Mouse (Mus musculus) hindbrain, embryonic 14.5 days (tissue): ENCODE measurements around the gene Il12b. TPM values are rescaled to one million over a fixed set of nuclear protein-coding genes. Genes with fewer than 3 reads are reported as not detected.

Source experiments
- ATAC-seq: fragments of 200-750 bp; cut with Nextera tagmentation; 2 replicates; pipeline ENCODE4 v1.8.0; 2017; ENCODE audit warnings: moderate number of reproducible peaks, mild to moderate bottlenecking, moderate TSS enrichment, moderate library complexity; ENCODE audit not compliant: low FRiP score
- DNase-seq: peaks from one replicate; pipeline ENCODE4 v3.0.0-alpha.2; 2015; ENCODE audit warnings: low spot score
- H3K27ac ChIP-seq: fragments of 300-500 bp; sonication (generic); 2 replicates; pipeline ENCODE4 v1.5.1; 2014; ENCODE audit warnings: mild to moderate bottlenecking, moderate library complexity
- H3K27me3 ChIP-seq: fragments of 300-500 bp; sonication (generic); 2 replicates; pipeline ENCODE4 v1.6.1; 2014; ENCODE audit warnings: mild to moderate bottlenecking, low read length, mixed read lengths; ENCODE audit not compliant: control insufficient read depth, insufficient read depth
- H3K36me3 ChIP-seq: fragments of 300-500 bp; sonication (generic); replicated peaks from 2 replicates; pipeline ENCODE4 v1.6.1; 2014; ENCODE audit not compliant: control insufficient read depth, insufficient read depth
- H3K4me1 ChIP-seq: fragments of 300-500 bp; sonication (generic); replicated peaks from 2 replicates; pipeline ENCODE4 v1.6.1; 2014; ENCODE audit warnings: antibody characterized with exemption, low read length, mixed read lengths; ENCODE audit not compliant: control insufficient read depth, insufficient read depth
- H3K4me2 ChIP-seq: fragments of 300-500 bp; sonication (generic); replicated peaks from 2 replicates; pipeline ENCODE4 v1.6.1; 2014; ENCODE audit warnings: mild to moderate bottlenecking, moderate library complexity
- H3K4me3 ChIP-seq: fragments of 300-500 bp; sonication (generic); replicated peaks from 2 replicates; pipeline ENCODE4 v1.5.1; 2014; ENCODE audit warnings: mild to moderate bottlenecking, low read length
- H3K9ac ChIP-seq: fragments of 300-500 bp; sonication (generic); 2 replicates; pipeline ENCODE4 v1.6.1; 2014
- H3K9me3 ChIP-seq: fragments of 300-500 bp; sonication (generic); 2 replicates; pipeline ENCODE4 v1.6.1; 2016; ENCODE audit warnings: low read length; ENCODE audit not compliant: control insufficient read depth
- WGBS: fragments of 180-500 bp; shearing (Covaris S2); extraction: QIAGEN DNeasy Blood & Tissue Kit; methylation state at CpG from one replicate; pipeline ENCODE4 v1.1.7; 2014; 5-methylcytosine and 5-hydroxymethylcytosine counted together
- polyA plus RNA-seq: library from polyadenylated mRNA; unstranded; fragments of >200 nt; fragmentation: Nextera tagmentation; extraction: Ambion mirVana; gene quantifications from 2 replicates; pipeline ENCODE4 v1.2.1, GENCODE M21; 2014

Il12b gene
- polyA plus RNA-seq, result 0.13 and 0.18 TPM in 2 replicates

DNA sequence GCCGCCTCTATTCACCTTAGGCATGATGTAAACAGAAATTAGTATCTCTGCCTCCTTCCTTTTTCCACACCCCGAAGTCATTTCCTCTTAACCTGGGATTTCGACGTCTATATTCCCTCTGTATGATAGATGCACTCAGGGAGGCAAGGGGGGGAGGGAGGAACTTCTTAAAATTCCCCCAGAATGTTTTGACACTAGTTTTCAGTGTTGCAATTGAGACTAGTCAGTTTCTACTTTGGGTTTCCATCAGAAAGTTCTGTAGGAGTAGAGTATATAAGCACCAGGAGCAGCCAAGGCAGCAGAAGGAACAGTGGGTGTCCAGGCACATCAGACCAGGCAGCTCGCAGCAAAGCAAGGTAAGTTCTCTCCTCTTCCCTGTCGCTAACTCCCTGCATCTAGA lies at the start of gene Il12b:
Gene Il12b, plus strand, starts transcription at position 301 of the 400 bp plus-strand sequence.
- H3K36me3 ChIP-seq, result no peaks in the 10 kb centered on the region
- H3K4me3 ChIP-seq, result peak within 1 kb of the TSS; percentile 24
- H3K9me3 ChIP-seq, result no peaks in the 10 kb centered on the region
- H3K9ac ChIP-seq, result 0 out of 2 replicates have a peak within 1 kb of the TSS, but pooled peaks have one; percentile 41
- no peaks in the 10 kb centered on the region for H3K27me3 ChIP-seq
- peak within 1 kb of the TSS; percentile 63 for H3K4me2 ChIP-seq
- 0 out of 2 replicates have a peak, but pooled peaks cover 10% of the 10 kb centered on the region for H3K4me1 ChIP-seq
- no peak within 1 kb of the TSS for H3K27ac ChIP-seq
- WGBS, result 77% methylated on average over 6 of the region's 6 CpGs
- ATAC-seq (no peak), DNase-seq (no peak)

GRCm38 (mm10) chr11:44354860-44355470 lies 44.9 kb upstream of the Il12b start:
- 75% methylated on average over 8 of the region's 8 CpGs for WGBS
- no peaks in the 10 kb centered on the region for H3K9me3 ChIP-seq

DNA sequence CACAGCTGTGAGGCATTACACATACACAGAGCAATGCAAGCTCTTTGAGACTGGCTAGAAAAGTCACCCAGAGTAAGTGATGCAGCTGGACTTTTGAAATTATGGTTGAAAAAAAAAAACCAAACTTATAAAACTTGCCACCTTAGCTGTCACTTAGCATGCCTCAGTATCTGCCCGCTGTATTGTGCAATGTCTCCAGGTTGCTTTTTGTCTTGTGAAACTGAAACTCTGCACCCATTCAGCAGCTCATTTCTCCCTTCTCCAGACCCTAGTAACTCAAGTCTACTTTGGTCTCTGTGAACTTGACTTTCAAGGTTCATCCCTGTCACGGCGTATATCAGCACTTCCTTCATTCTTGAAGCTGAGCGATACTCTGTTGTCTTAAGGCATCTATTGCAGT lies 43.7 kb upstream of the Il12b start:
- H3K4me3 ChIP-seq, result no peak overlapping the region
- H3K36me3 ChIP-seq, result no peaks in the 10 kb centered on the region
- no peak overlapping the region for H3K4me2 ChIP-seq
- no peak overlapping the region for H3K9ac ChIP-seq
- H3K27me3 ChIP-seq, result no peaks in the 10 kb centered on the region
- DNase-seq (no peak), ATAC-seq (no peak)
- no peaks in the 10 kb centered on the region for H3K9me3 ChIP-seq
- 95% methylated on average over 4 of the region's 4 CpGs for WGBS
- H3K4me1 ChIP-seq, result no peaks in the 10 kb centered on the region
- H3K27ac ChIP-seq, result no peak overlapping the region

More at GRCm38 (mm10) chr11:44354860-44355470, 44.9 kb upstream of the Il12b start:
- no peaks in the 10 kb centered on the region for H3K36me3 ChIP-seq
- H3K4me1 ChIP-seq, result no peaks in the 10 kb centered on the region
- H3K4me2 ChIP-seq, result no peak overlapping the region
- H3K27ac ChIP-seq, result no peak overlapping the region
- no peak overlapping the region for H3K9ac ChIP-seq
- H3K4me3 ChIP-seq, result no peak overlapping the region
- DNase-seq (no peak), ATAC-seq (no peak)
- no peaks in the 10 kb centered on the region for H3K27me3 ChIP-seq

GRCm38 (mm10) chr11:44364536-44364935 lies 35.3 kb upstream of the Il12b start:
- Histone ChIP-seq H3K9me3 (no peaks in the 10 kb centered on the region), H3K27ac (no peak overlapping the region), H3K9ac (no peak overlapping the region), H3K36me3 (no peaks in the 10 kb centered on the region), H3K4me1 (no peaks in the 10 kb centered on the region), H3K4me3 (no peak overlapping the region), H3K27me3 (no peaks in the 10 kb centered on the region), H3K4me2 (no peak overlapping the region)
- no peak for DNase-seq
- ATAC-seq, result no peak

- ATAC-seq, result no peak
Measured at GRCm38 (mm10) chr11:44367711-44368110, 32.2 kb upstream of the Il12b start.

DNA sequence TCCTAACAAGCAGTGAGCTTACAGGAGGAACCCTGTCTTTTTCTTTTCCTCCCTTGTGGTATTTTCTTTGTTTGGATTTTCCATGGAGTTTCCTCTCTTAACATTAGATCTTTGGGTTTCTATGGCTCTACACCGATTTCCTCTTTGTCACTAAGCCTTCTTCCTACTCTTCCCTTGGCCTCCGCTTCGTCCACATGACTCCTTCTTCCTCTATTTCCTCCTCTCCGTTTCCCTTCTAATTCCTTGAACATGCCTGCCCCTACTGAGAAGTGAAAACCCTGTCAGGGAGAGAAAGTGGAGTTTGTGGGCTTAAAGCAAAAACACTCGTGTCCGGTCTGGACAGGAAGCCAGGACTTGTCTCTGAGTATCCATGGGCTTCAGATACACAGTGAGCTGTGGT lies 27.0 kb upstream of the Il12b start:
- no peaks in the 10 kb centered on the region for H3K36me3 ChIP-seq
- no peak for DNase-seq
- no peak for ATAC-seq
- H3K4me3 ChIP-seq, result no peak overlapping the region
- no peak overlapping the region for H3K9ac ChIP-seq
- no peak overlapping the region for H3K27ac ChIP-seq
- H3K9me3 ChIP-seq, result no peaks in the 10 kb centered on the region
- no peaks in the 10 kb centered on the region for H3K27me3 ChIP-seq
- 89% methylated on average over 6 of the region's 6 CpGs for WGBS
- no peak overlapping the region for H3K4me2 ChIP-seq
- no peaks in the 10 kb centered on the region for H3K4me1 ChIP-seq

More at GRCm38 (mm10) chr11:44367711-44368110, 32.2 kb upstream of the Il12b start:
- Histone ChIP-seq H3K4me2 (no peak overlapping the region), H3K9me3 (no peaks in the 10 kb centered on the region), H3K4me3 (no peak overlapping the region), H3K36me3 (no peaks in the 10 kb centered on the region), H3K27ac (no peak overlapping the region), H3K4me1 (no peaks in the 10 kb centered on the region), H3K9ac (no peak overlapping the region), H3K27me3 (no peaks in the 10 kb centered on the region)
- DNase-seq, result no peak
- WGBS, result 94% methylated on average over 1 of the region's 1 CpGs

DNA sequence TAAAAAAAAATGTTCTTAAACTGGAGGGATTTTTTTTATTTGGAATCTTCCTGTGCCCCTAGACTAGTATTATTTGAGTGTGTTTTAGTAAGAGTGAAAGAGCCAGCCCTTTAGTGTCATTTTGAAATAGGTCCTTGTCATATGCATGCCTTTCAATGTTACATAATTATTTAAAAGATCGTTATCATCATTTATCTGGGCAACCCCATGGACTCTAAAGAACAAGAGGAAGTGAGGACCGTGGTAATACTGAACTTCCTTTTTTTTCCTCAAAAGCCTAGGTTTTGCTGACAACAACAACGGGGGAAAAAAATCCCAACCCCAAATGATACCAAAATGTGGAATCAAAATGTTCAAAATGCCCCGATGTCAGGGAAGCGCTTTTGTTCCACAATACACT lies 22.0 kb upstream of the Il12b start:
- WGBS, result 92% methylated on average over 5 of the region's 5 CpGs
- H3K4me3 ChIP-seq, result no peak overlapping the region
- no peaks in the 10 kb centered on the region for H3K27me3 ChIP-seq
- no peak overlapping the region for H3K27ac ChIP-seq
- no peaks in the 10 kb centered on the region for H3K36me3 ChIP-seq
- ATAC-seq, result no peak
- no peak for DNase-seq
- H3K4me2 ChIP-seq, result no peak overlapping the region
- no peaks in the 10 kb centered on the region for H3K9me3 ChIP-seq
- H3K4me1 ChIP-seq, result no peaks in the 10 kb centered on the region
- H3K9ac ChIP-seq, result no peak overlapping the region

DNA sequence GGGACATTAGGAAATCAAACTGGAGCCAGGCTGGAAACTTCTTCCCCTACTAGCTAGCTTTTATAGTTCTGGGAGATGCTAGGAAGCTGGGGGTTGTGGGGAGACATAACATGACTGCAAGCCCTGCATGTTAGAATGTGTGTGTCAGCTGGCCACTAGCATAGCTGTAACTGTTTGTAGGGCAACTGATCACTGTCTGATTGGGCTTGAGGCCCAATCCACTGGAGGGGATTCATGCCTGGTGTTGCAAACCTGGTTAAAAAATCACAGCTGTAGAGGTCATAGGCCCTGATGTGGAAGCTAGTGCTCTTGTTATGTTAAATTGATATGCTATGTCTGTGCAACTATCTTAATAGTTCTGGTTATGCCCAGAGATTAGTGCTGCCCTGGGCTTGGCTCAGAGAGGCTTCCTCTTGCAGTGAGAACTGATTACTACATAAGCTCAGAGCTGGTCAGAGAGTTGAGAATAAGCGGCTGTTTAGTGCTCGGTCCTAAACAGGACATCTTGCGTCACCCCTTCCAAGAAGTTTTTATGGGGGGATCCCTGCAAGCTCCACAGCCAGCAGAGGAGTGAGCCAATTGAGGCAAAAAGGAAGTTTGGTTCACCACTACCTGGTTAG lies 19.3 kb upstream of the Il12b start:
- Histone ChIP-seq H3K9ac (no peak overlapping the region), H3K27ac (no peak overlapping the region), H3K27me3 (no peaks in the 10 kb centered on the region), H3K4me3 (no peak overlapping the region), H3K4me1 (no peaks in the 10 kb centered on the region), H3K9me3 (no peaks in the 10 kb centered on the region), H3K4me2 (no peak overlapping the region), H3K36me3 (no peaks in the 10 kb centered on the region)
- ATAC-seq, result no peak
- 95% methylated on average over 3 of the region's 3 CpGs for WGBS
- DNase-seq, result no peak

- DNase-seq, result no peak
- ATAC-seq, result no peak
- Histone ChIP-seq H3K4me2 (no peak overlapping the region), H3K9me3 (no peaks in the 10 kb centered on the region), H3K27ac (no peak overlapping the region), H3K9ac (no peak overlapping the region), H3K4me1 (no peaks in the 10 kb centered on the region), H3K4me3 (no peak overlapping the region), H3K27me3 (no peaks in the 10 kb centered on the region), H3K36me3 (no peaks in the 10 kb centered on the region)
- 37% methylated on average over 3 of the region's 3 CpGs for WGBS
Measured at GRCm38 (mm10) chr11:44382200-44382599, 17.7 kb upstream of the Il12b start.
